Comparison of ENCODE assay signal across 24 mouse cellular contexts in genomic region chr7:96811691-96812090, GRCm38 (mm10).
A peak's percentile ranks its signal among the peaks of the same experiment; 100 is the strongest.
DNase-seq lines count a peak whose midpoint lies in the region; ATAC-seq and TF ChIP-seq lines count a peak whose summit lies in the region.
"Had no signal": no experiment of that assay in that cellular context is flagged by ENCODE, and none has a peak within 500 bp of the region (broad histone marks: within the 10 kb centered on the region; RNA-seq: fewer than 3 reads in every experiment).

No protein-coding gene starts in this region.

- peak; percentile 14; the same call in 1 of the 2 replicates for ATAC-seq in hindbrain, embryonic 13.5 days (ENCODE audit: low FRiP score)
- no peak for ATAC-seq in hindbrain, embryonic 11.5 days (ENCODE audit: low FRiP score)
- 0 out of 2 replicates have a peak, but pooled peaks have one; percentile 12 for ATAC-seq in stomach, embryonic 15.5 days (ENCODE audit: insufficient read depth, low FRiP score, low read depth)
- ATAC-seq in stomach, postnatal 0 days (ENCODE audit: low FRiP score, low TSS enrichment), result no peak
- ATAC-seq: CD4-positive, CD25-positive, alpha-beta regulatory T cell, adult 4 months; lung, postnatal 0 days had no signal

- H3K4me2 ChIP-seq in hindbrain, embryonic 13.5 days, result no peak overlapping the region
- H3K4me2 ChIP-seq in hindbrain, embryonic 11.5 days (replicated peaks; ENCODE audit: low read depth, low read length), result no peak overlapping the region
- no peak overlapping the region for H3K4me2 ChIP-seq in stomach, embryonic 15.5 days
- H3K4me2 ChIP-seq in stomach, postnatal 0 days (replicated peaks; ENCODE audit: low read depth), result no peak overlapping the region
- H3K4me2 ChIP-seq: embryonic facial prominence, embryonic 15.5 days; heart, embryonic 13.5 days; midbrain, embryonic 12.5 days had no signal

- H3K9me3 ChIP-seq in hindbrain, embryonic 13.5 days, result no peaks in the 10 kb centered on the region
- H3K9me3 ChIP-seq in hindbrain, embryonic 11.5 days (ENCODE audit: control insufficient read depth, low read length), result no peaks in the 10 kb centered on the region
- no peaks in the 10 kb centered on the region for H3K9me3 ChIP-seq in stomach, embryonic 15.5 days
- H3K9me3 ChIP-seq in stomach, postnatal 0 days (ENCODE audit: control insufficient read depth, low read length), result no peaks in the 10 kb centered on the region
- H3K9me3 ChIP-seq: embryonic facial prominence, embryonic 15.5 days; heart, embryonic 13.5 days; midbrain, embryonic 12.5 days had no signal

- intact Hi-C loops in gastrocnemius, adult 2 months (cut with DNase I), result no loop called here

- no peak overlapping the region for H3K9ac ChIP-seq in hindbrain, embryonic 13.5 days
- H3K9ac ChIP-seq in hindbrain, embryonic 11.5 days (ENCODE audit: low read depth, low read length), result no peak overlapping the region
- H3K9ac ChIP-seq in stomach, embryonic 15.5 days, result no peak overlapping the region
- H3K9ac ChIP-seq in stomach, postnatal 0 days (ENCODE audit: low read length), result no peak overlapping the region
- H3K9ac ChIP-seq: embryonic facial prominence, embryonic 15.5 days; heart, embryonic 13.5 days; midbrain, embryonic 12.5 days had no signal

- H3K4me3 ChIP-seq in hindbrain, embryonic 13.5 days, result no peak overlapping the region
- no peak overlapping the region for H3K4me3 ChIP-seq in hindbrain, embryonic 11.5 days (ENCODE audit: low read depth, low read length)
- no peak overlapping the region for H3K4me3 ChIP-seq in stomach, embryonic 15.5 days (replicated peaks)
- no peak overlapping the region for H3K4me3 ChIP-seq in stomach, postnatal 0 days (ENCODE audit: low read depth, low read length)
- no peak overlapping the region for H3K4me3 ChIP-seq in gastrocnemius, adult 2 months
- H3K4me3 ChIP-seq in thymus, adult 2 months (ENCODE audit: control insufficient read depth, insufficient read depth, low read length), result no peak overlapping the region
- H3K4me3 ChIP-seq: embryonic facial prominence, embryonic 15.5 days; heart, adult 2 months; heart, embryonic 13.5 days; midbrain, embryonic 12.5 days had no signal

- DNase-seq in cerebellum, adult 9-11 months, result peak; percentile 13
- no peak for DNase-seq in cerebellum, adult 9-10 months
- no peak for DNase-seq in hindbrain, embryonic 11.5 days (ENCODE audit: low spot score)
- no peak for DNase-seq in stomach, postnatal 0 days (ENCODE audit: low spot score)
- DNase-seq in gastrocnemius, adult 2 months, result no peak
- DNase-seq in thymus, adult 2 months, result no peak
- DNase-seq: adrenal gland, postnatal 36 days; gastrocnemius, postnatal 36 days; heart, adult 2 months; heart, postnatal 14 days; kidney, adult 2 months; layer of hippocampus, adult 9-11 months; right cerebral cortex, postnatal 14 days; spleen, adult 18-20 months; thymus, postnatal 25 days had no signal

- no peak for TF ChIP-seq CTCF in stomach, postnatal 0 days (IDR thresholded peaks at IDR 0.05; ENCODE audit: low read depth)
- TF ChIP-seq CTCF in gastrocnemius, adult 2 months (IDR thresholded peaks at IDR 0.05), result no peak
- TF ChIP-seq CTCF in thymus, adult 2 months (IDR thresholded peaks at IDR 0.05; ENCODE audit: borderline replicate concordance, control insufficient read depth, extremely low read depth, insufficient read depth, low read length, poor library complexity), result no peak

- TF ChIP-seq EP300 in stomach, postnatal 0 days (optimal IDR thresholded peaks at IDR 0.05), result no peak

- H3K36me3 ChIP-seq in hindbrain, embryonic 13.5 days, result no peaks in the 10 kb centered on the region
- H3K36me3 ChIP-seq in hindbrain, embryonic 11.5 days (ENCODE audit: control insufficient read depth, insufficient read depth, low read length), result no peaks in the 10 kb centered on the region
- no peaks in the 10 kb centered on the region for H3K36me3 ChIP-seq in stomach, embryonic 15.5 days
- no peaks in the 10 kb centered on the region for H3K36me3 ChIP-seq in stomach, postnatal 0 days (ENCODE audit: control insufficient read depth, insufficient read depth, low read length)
- H3K36me3 ChIP-seq in thymus, adult 2 months (ENCODE audit: control insufficient read depth, insufficient read depth, low read length), result no peaks in the 10 kb centered on the region
- H3K36me3 ChIP-seq: embryonic facial prominence, embryonic 15.5 days; heart, embryonic 13.5 days had no signal

- no peak for TF ChIP-seq POLR2A in thymus, adult 2 months (IDR thresholded peaks at IDR 0.05; ENCODE audit: control insufficient read depth, extremely low read depth, insufficient read depth, low read length, poor library complexity)

- H3K4me1 ChIP-seq in hindbrain, embryonic 13.5 days (replicated peaks), result peaks cover 37% of the 10 kb centered on the region
- peaks cover 5% of the 10 kb centered on the region for H3K4me1 ChIP-seq in hindbrain, embryonic 11.5 days (replicated peaks; ENCODE audit: control insufficient read depth, insufficient read depth, low read length)
- H3K4me1 ChIP-seq in stomach, embryonic 15.5 days, result peaks cover 13% of the 10 kb centered on the region; the same call in 1 of the 2 replicates
- H3K4me1 ChIP-seq in stomach, postnatal 0 days (replicated peaks; ENCODE audit: control insufficient read depth, insufficient read depth), result no peaks in the 10 kb centered on the region
- no peaks in the 10 kb centered on the region for H3K4me1 ChIP-seq in thymus, adult 2 months (replicated peaks; ENCODE audit: control insufficient read depth, insufficient read depth, low read length)

- 0 out of 2 replicates have a peak, but pooled peaks cover 2% of the 10 kb centered on the region for H3K27me3 ChIP-seq in hindbrain, embryonic 13.5 days
- no peaks in the 10 kb centered on the region for H3K27me3 ChIP-seq in hindbrain, embryonic 11.5 days (ENCODE audit: control insufficient read depth, insufficient read depth, low read length)
- no peaks in the 10 kb centered on the region for H3K27me3 ChIP-seq in stomach, embryonic 15.5 days (replicated peaks)
- no peaks in the 10 kb centered on the region for H3K27me3 ChIP-seq in stomach, postnatal 0 days (ENCODE audit: control insufficient read depth, insufficient read depth, low read length)
- no peaks in the 10 kb centered on the region for H3K27me3 ChIP-seq in thymus, adult 2 months (ENCODE audit: control insufficient read depth, insufficient read depth, low read length)
- H3K27me3 ChIP-seq: embryonic facial prominence, embryonic 15.5 days; heart, embryonic 13.5 days; midbrain, embryonic 12.5 days had no signal

- WGBS in hindbrain, embryonic 13.5 days, result 87% methylated on average over 11 of the region's 11 CpGs
- 96% methylated on average over 11 of the region's 11 CpGs for WGBS in hindbrain, embryonic 11.5 days
- 93% methylated on average over 11 of the region's 11 CpGs for WGBS in stomach, embryonic 15.5 days
- 94% methylated on average over 11 of the region's 11 CpGs for WGBS in stomach, postnatal 0 days
- 95% methylated on average over 11 of the region's 11 CpGs for WGBS in thymus, adult 2 months

- no peak overlapping the region for H3K27ac ChIP-seq in hindbrain, embryonic 13.5 days
- no peak overlapping the region for H3K27ac ChIP-seq in hindbrain, embryonic 11.5 days (ENCODE audit: low read depth, low read length)
- H3K27ac ChIP-seq in stomach, embryonic 15.5 days, result no peak overlapping the region
- no peak overlapping the region for H3K27ac ChIP-seq in stomach, postnatal 0 days (replicated peaks)
- H3K27ac ChIP-seq in gastrocnemius, adult 2 months, result no peak overlapping the region
- no peak overlapping the region for H3K27ac ChIP-seq in thymus, adult 2 months (ENCODE audit: control insufficient read depth, insufficient read depth, low read length)
- H3K27ac ChIP-seq: embryonic facial prominence, embryonic 15.5 days; heart, adult 2 months; heart, embryonic 13.5 days; kidney, postnatal 0 days; macrophage; midbrain, embryonic 12.5 days had no signal

Comparison
In these comparisons a context has a peak if more than half of its experiments do, and no peak if none do; other contexts are left out.
1. ATAC-seq: peak in hindbrain, embryonic 13.5 days (single experiment) and stomach, embryonic 15.5 days (single experiment); none in hindbrain, embryonic 11.5 days (single experiment) and stomach, postnatal 0 days (single experiment).